Mouse (Mus musculus): ENCODE data around the gene Gm21820. TPM values are rescaled to one million over a fixed set of nuclear protein-coding genes. Genes with fewer than 3 reads are reported as not detected.
"Not testable (repeated sequence)": the region's sequence is repeated elsewhere in the genome, so short reads cannot be mapped to it uniquely, and the experiment has no call there.

The Gm21820 gene
- polyA plus RNA-seq (2012; rRNA removed), result not detected in 2 replicates

- not testable (repeated sequence) for DNase-seq (ENCODE audit: low read depth)
Measured at GRCm38 (mm10) chrY:5249341-5249740, at the start of gene Gm21820. Gene Gm21820, minus strand, starts transcription at chrY:5249441.

Other genes with a start within 250 kb of the Gm21820 start
- gene Gm20918, start 205.5 kb downstream of the Gm21820 start, polyA plus RNA-seq (2012; rRNA removed), result not detected in 2 replicates